Mouse (Mus musculus): Measurements from ENCODE around the gene Agmat.
"Not testable (repeated sequence)": the region's sequence is repeated elsewhere in the genome, so short reads cannot be mapped to it uniquely, and the experiment has no call there.

Agmat gene

DNA sequence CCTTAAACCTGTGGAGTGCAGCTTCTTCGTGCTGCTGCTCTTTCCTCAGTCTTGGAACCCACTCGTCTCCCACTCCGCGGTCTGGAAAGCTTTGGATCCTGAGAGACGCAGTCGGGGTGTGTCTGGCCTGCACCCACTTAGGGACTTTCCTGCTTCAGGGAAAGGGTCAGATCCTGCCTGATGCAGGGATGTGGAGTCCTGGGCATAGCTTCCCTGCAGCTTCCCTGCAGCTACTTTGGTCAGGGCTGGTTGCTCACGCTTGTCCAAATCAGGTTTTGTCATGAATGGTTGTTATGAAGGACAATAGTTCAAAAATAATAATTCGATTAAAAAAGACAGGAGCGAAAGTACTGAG is 11.3 kb upstream of the Agmat start:
- no peak for DNase-seq (ENCODE audit: low spot score in 2 of 2)

DNA sequence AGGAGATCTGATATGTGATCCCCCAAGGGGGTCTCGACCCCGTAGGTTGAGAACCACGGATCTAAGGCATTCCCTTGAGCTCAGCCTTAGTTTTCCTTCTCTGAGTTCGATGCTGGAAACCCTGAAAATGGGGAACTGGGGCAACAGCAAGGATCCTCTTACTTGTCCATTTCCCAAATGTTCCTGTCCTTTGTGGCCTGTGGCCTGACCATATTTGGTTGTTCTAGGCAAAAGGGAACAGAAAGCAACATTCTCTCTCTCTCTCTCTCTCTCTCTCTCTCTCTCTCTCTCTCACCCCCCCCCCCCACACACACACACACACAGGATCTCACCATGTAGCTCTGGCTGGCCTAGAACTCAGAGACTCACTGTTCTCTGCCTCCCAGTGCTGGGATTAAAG is 9.6 kb upstream of the Agmat start:
- no peak for DNase-seq (ENCODE audit: low spot score in 2 of 2)

DNA sequence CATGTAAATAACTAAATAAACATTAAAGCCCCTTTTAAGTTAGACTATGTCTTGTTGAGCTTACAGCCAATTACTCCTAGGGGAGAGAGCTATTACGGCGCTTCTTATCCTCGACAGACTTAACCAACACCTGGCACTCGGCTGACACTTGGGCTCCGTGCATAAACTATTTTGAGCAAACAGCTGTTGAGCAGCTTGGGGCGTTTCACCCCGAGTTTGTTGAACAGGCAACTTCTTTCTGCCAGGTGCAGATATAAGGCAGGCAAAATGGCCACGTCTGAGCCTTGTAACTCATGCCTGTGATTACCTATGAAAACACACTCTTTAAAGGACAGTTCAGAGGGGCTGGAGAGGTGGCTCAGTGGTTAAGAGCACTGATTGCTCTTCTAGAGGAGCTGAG is 8.5 kb upstream of the Agmat start:
- DNase-seq (ENCODE audit: low spot score in 2 of 2) = no peak

- no peak for DNase-seq (ENCODE audit: low spot score in 2 of 2)
These were observed 4.6 kb upstream of the Agmat start for GRCm38 (mm10) chr4:141741856-141742255.

- DNase-seq (ENCODE audit: low spot score in 2 of 2) = no peak
These were observed 4.1 kb upstream of the Agmat start for GRCm38 (mm10) chr4:141742381-141742780.

- no peak for DNase-seq (ENCODE audit: low spot score in 2 of 2)
These were observed 3.1 kb downstream of the Agmat start for GRCm38 (mm10) chr4:141749557-141749956.

- no peak for DNase-seq (ENCODE audit: low spot score in 2 of 2)
These were observed 4.4 kb downstream of the Agmat start for GRCm38 (mm10) chr4:141750826-141751225.

- no peak for DNase-seq (ENCODE audit: low spot score in 2 of 2)
These were observed 5.1 kb downstream of the Agmat start for GRCm38 (mm10) chr4:141751419-141752075.

DNA sequence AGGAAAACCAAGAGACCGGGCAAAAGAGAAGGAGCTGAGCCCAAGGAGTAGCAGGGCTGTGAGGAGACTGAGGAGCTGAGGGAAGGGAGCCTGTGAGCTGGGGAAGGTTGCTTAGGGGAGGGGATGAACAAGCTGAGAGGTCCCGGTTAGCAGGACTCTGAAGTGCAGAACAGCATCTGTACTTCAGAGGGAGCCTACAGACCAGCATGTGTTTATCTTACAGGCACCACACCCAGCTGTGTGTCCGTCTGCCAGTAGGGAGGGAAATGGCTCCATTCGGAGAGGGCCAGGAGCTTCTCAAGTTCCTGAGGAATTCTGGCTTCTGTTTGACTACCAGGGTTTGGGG is 5.6 kb downstream of the Agmat start:
- DNase-seq (ENCODE audit: low spot score in 2 of 2) = no peak

DNA sequence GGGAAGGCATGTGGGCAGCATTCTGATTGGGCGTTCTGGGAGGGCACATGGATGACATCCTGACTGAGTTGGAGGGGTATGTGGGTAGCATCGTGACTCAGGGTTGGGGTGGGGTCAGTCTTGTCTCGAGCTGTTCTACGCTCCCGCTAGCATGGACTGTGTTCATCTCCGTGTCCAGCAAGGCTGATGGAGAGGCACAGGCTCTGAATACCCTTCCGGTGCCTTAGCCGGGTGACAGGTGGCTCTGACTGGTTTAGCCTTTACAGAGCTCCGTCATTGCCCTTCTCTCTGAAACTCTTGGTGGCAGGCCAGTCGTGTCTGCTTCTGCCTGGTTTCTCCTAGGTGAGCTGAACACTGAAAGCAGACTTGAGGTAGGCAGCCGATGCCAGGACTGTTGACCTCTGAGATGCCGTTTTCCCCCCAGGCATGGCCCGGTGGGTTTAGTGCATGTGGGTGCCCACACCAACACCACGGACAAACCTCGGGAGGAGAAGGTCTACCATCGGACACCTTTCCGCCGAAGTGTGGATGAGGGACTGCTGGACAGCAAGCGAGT is 9.0 kb downstream of the Agmat start:
- no peak for DNase-seq (ENCODE audit: low spot score in 2 of 2)

GRCm38 (mm10) chr4:141757124-141757523 is 10.7 kb downstream of the Agmat start:
- DNase-seq (ENCODE audit: low spot score in 2 of 2) = no peak

DNA sequence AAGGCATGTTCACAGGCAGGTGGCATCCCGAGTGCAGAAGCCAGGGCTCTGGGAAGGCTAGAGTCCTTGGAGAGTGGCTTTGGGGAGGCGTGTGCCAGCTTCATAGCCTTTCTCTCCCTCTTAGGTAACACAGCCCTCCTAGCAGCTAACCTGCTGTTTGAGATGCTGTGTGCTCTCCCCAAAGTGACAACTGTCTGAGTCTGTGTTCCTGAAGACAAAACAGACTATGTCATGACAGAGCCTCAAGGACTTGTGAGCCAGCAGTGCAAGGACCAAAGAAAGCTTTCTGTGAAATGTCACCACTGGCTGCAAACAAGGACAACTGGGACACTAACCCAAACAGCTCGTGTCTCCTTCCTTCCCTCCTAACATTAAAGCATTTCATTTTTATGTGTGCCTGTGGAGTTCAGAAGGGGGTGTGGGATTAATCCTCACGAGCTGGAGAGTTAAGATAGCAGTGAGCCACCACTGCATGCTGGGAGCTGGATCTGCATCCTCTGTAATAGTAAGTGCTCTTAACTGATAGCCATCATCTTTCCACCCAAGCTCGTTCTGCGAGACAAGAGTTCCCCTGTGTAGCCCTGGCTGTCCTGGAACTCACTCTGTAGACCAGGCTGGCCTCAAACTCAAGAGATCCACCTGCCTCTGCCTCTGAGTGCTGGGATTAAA is 12.5 kb downstream of the Agmat start:
- DNase-seq (ENCODE audit: low spot score in 2 of 2) = no peak

GRCm38 (mm10) chr4:141760942-141761341 is 14.5 kb downstream of the Agmat start:
- no peak for DNase-seq (ENCODE audit: low spot score in 2 of 2)

GRCm38 (mm10) chr4:141762102-141762598 is 15.7 kb downstream of the Agmat start:
- DNase-seq (ENCODE audit: low spot score in 2 of 2) = no peak

- no peak for DNase-seq (ENCODE audit: low spot score in 2 of 2)
These were observed 17.0 kb downstream of the Agmat start for GRCm38 (mm10) chr4:141763476-141763875.

DNA sequence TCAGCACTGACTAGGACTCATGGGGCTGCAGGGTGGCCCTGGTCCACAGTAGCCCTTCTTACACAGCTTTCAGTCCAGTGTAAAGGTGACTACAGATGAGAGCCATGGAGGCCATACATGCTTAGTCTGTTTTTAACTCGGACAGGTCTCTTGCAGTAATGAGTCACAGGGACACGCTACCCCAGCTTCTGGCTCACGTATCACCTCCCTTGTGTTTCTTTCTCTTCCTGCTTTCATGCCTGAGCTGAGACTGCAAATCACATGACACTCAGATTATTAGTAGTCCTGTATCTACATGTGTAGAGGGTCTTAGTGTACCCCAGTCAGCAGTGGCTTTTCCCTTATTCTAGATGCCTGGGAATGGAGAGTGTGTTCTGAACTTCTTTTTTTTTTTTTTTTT is 18.5 kb downstream of the Agmat start:
- DNase-seq (ENCODE audit: low spot score in 2 of 2) = no peak

- DNase-seq (ENCODE audit: low spot score in 2 of 2) = no peak
These were observed 19.8 kb downstream of the Agmat start for GRCm38 (mm10) chr4:141766316-141766667.

DNA sequence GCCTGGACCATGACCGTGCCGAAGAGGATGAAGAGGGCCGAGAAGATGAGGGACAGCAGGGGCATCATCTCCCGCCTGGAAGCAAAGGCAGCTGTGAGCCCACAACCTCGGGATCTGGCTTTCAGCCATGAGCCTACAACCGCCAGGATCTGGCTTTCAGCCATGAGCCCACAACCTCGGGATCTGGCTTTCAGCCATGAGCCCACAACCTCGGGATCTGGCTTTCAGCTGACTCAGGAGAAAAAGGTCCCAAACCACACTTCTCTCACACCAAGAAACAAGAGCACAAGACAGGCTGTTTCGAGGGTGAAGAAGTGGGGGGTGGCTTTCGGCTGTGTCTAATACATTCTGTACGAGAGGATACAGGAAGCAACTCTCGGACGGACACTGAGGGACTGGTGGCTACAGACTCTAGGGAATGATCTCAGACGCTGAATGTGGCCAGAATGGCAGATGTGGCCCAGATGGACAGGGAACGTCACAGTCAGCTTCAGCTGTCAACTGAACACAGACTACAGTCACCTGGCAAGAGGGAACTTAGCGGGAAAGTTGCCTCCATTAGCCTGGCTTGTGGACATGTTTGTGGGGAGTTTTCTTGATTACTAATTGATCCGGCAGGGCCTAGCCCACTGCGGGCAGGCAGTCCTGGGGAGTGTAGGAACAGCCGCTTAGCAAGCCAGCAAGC is 20.3 kb downstream of the Agmat start:
- DNase-seq (ENCODE audit: low spot score in 2 of 2) = no peak

- DNase-seq (ENCODE audit: low spot score in 2 of 2) = no peak
These were observed 21.0 kb downstream of the Agmat start for GRCm38 (mm10) chr4:141767353-141768036.

DNA sequence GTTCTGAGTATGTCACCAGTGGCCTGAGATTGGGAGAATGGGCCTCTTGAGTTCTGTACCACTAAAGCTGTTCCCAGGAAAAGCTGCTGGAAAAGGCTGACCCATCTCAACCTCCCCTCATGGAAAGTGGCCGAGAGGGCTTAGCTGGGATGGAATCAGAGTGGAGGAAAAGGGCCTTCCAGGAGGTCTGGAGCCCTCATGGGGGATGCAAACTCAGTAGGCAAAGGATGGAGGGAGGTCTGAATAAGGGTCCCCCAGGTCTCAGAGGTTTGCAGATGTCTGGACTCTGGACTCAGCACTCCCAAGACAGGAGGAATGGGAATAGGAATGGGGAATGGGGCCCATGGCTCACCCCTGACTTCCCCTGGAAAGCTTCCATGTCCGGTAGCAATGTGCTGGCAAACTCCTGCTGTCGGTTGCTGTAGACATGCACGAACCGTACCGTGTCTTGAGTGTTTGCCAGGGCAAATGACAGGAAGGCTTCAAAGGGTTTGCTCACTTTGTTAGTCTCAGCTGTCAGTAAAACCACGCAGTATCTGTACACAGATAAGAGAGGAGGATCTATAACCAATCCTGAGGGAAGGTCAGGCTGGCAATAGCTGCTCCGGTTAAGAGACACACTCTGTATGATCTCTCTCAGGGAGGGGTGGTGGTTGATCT is 23.2 kb downstream of the Agmat start:
- DNase-seq (ENCODE audit: low spot score in 2 of 2) = no peak

GRCm38 (mm10) chr4:141771823-141772222 is 25.4 kb downstream of the Agmat start:
- no peak for DNase-seq (ENCODE audit: low spot score in 2 of 2)

DNA sequence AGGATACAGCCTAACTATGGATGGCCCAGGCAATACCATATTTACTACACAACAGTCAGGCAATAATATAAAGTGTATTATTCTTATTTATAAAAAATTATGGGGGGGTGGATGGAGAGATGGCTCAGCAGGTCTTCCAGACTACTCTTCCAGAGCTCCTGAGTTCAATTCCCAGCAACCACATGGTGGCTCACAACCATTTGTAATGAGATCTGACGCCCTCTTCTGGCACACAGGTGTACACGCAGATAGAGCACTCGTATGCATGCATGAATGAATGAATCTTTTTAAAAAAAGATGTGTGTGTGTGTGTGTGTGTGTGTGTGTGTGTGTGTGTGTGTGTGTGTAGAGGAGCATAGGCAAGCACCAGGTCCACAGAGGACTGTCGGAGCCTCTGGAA is 26.5 kb downstream of the Agmat start:
- not testable (repeated sequence) for DNase-seq (ENCODE audit: low spot score in 2 of 2)
